Mouse (Mus musculus): Measurements from ENCODE around the gene Duoxa1. TPM values are rescaled to one million over a fixed set of nuclear protein-coding genes. Genes with fewer than 3 reads are reported as not detected.

The Duoxa1 gene
- polyA plus RNA-seq, 1 experiment, result 7.9 TPM

GRCm38 (mm10) chr2:122284091-122284490 is 29.4 kb downstream of the Duoxa1 start:
- no peak overlapping the region for H3K4me3 ChIP-seq (ENCODE audit: insufficient read depth, poor library complexity, severe bottlenecking)
- no peaks in the 10 kb centered on the region for H3K36me3 ChIP-seq (ENCODE audit: control insufficient read depth, insufficient read depth)
- no peaks in the 10 kb centered on the region for H3K79me3 ChIP-seq (ENCODE audit: low read depth)
- TF ChIP-seq CEBPB (IDR thresholded peaks at IDR 0.05; ENCODE audit: low read depth) (no peak), MYOD1 (IDR thresholded peaks at IDR 0.05; ENCODE audit: control insufficient read depth, insufficient read length, low read depth) (no peak), FOSL1 (IDR thresholded peaks at IDR 0.05; ENCODE audit: insufficient read depth, low read length, poor library complexity, severe bottlenecking) (no peak)
- H3ac ChIP-seq (ENCODE audit: control insufficient read depth, insufficient read length, low read depth), result no peak overlapping the region
- no peaks in the 10 kb centered on the region for H3K79me2 ChIP-seq (ENCODE audit: control insufficient read depth, insufficient read depth)
- H3K27me3 ChIP-seq (ENCODE audit: control insufficient read depth, insufficient read depth, insufficient read length), result no peaks in the 10 kb centered on the region

DNA sequence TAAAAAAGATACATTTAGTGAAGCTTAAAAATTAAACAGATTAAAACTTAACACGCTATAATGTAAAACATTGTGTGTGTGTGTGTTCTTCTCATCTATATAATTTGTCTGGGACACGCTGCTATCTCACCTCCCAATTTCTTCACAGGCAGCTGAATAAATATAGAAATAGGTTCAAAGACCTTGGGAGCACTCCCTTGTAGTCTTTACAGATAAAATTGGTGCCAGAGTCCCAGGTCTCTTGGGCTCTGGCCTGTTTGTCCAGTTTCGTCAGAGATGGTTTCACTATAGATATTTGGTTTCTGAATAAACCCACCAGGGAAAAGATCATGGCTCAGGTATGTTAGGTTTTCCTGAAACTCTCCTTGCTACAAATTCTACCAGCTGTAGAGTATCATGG is 34.8 kb downstream of the Duoxa1 start:
- no peak for TF ChIP-seq CTCF (IDR thresholded peaks at IDR 0.05; ENCODE audit: control insufficient read depth, insufficient read depth, insufficient read length)
- no peak for TF ChIP-seq FOSL1 (IDR thresholded peaks at IDR 0.05; ENCODE audit: insufficient read depth, low read length, poor library complexity, severe bottlenecking)
- TF ChIP-seq MYOG (IDR thresholded peaks at IDR 0.05; ENCODE audit: control insufficient read depth, extremely low read depth, insufficient read length), result no peak
- TF ChIP-seq MYOD1 (IDR thresholded peaks at IDR 0.05; ENCODE audit: control insufficient read depth, insufficient read length, low read depth), result no peak
- TF ChIP-seq USF1 (IDR thresholded peaks at IDR 0.05; ENCODE audit: low read depth), result no peak
- no peak for TF ChIP-seq MAX (IDR thresholded peaks at IDR 0.05)
- TF ChIP-seq CEBPB (IDR thresholded peaks at IDR 0.05; ENCODE audit: low read depth), result no peak
- Histone ChIP-seq H3K36me3 (ENCODE audit: control insufficient read depth, insufficient read depth) (no peaks in the 10 kb centered on the region), H3K4me3 (ENCODE audit: insufficient read depth, poor library complexity, severe bottlenecking) (no peak overlapping the region), H3K27me3 (ENCODE audit: control insufficient read depth, insufficient read depth, insufficient read length) (no peaks in the 10 kb centered on the region), H3K79me2 (ENCODE audit: control insufficient read depth, insufficient read depth) (no peaks in the 10 kb centered on the region), H3ac (ENCODE audit: control insufficient read depth, insufficient read length, low read depth) (no peak overlapping the region), H3K79me3 (ENCODE audit: low read depth) (no peaks in the 10 kb centered on the region)

- no peaks in the 10 kb centered on the region for H3K36me3 ChIP-seq (ENCODE audit: control insufficient read depth, insufficient read depth)
- no peaks in the 10 kb centered on the region for H3K27me3 ChIP-seq (ENCODE audit: control insufficient read depth, insufficient read depth, insufficient read length)
- no peak overlapping the region for H3K4me3 ChIP-seq (ENCODE audit: insufficient read depth, poor library complexity, severe bottlenecking)
- no peaks in the 10 kb centered on the region for H3K79me2 ChIP-seq (ENCODE audit: control insufficient read depth, insufficient read depth)
- H3K79me3 ChIP-seq (ENCODE audit: low read depth), result no peaks in the 10 kb centered on the region
- TF ChIP-seq MYOG (IDR thresholded peaks at IDR 0.05; ENCODE audit: control insufficient read depth, extremely low read depth, insufficient read length) (no peak), MYOD1 (IDR thresholded peaks at IDR 0.05; ENCODE audit: control insufficient read depth, insufficient read length, low read depth) (no peak), CEBPB (IDR thresholded peaks at IDR 0.05; ENCODE audit: low read depth) (no peak), FOSL1 (IDR thresholded peaks at IDR 0.05; ENCODE audit: insufficient read depth, low read length, poor library complexity, severe bottlenecking) (no peak), CTCF (IDR thresholded peaks at IDR 0.05; ENCODE audit: control insufficient read depth, insufficient read depth, insufficient read length) (no peak), USF1 (IDR thresholded peaks at IDR 0.05; ENCODE audit: low read depth) (no peak), MAX (IDR thresholded peaks at IDR 0.05) (no peak)
- no peak overlapping the region for H3ac ChIP-seq (ENCODE audit: control insufficient read depth, insufficient read length, low read depth)
These were observed 46.9 kb downstream of the Duoxa1 start for GRCm38 (mm10) chr2:122266407-122267193.

DNA sequence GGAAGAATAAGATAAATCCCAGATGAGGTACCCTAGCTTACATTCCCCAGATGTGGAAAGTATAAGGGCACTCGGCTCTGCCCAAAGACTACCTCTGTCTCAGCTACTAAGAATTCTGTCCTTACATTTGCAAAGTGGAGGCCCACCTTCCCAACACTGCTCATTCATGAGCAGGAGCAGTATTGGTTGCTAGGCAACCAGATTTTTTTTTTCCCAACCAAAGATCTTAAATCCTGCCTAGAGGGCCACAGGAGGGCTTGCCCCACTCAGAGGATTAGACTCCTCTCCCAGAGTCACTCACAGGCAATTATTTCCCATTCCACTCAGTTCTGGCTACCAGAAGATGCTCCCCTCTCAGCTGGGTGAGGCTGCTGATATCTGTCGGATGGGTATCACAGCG is 48.8 kb downstream of the Duoxa1 start:
- no peaks in the 10 kb centered on the region for H3K79me3 ChIP-seq (ENCODE audit: low read depth)
- TF ChIP-seq MAX (IDR thresholded peaks at IDR 0.05) (no peak), CEBPB (IDR thresholded peaks at IDR 0.05; ENCODE audit: low read depth) (no peak), FOSL1 (IDR thresholded peaks at IDR 0.05; ENCODE audit: insufficient read depth, low read length, poor library complexity, severe bottlenecking) (no peak), USF1 (IDR thresholded peaks at IDR 0.05; ENCODE audit: low read depth) (no peak), CTCF (IDR thresholded peaks at IDR 0.05; ENCODE audit: control insufficient read depth, insufficient read depth, insufficient read length) (no peak), MYOD1 (IDR thresholded peaks at IDR 0.05; ENCODE audit: control insufficient read depth, insufficient read length, low read depth) (no peak), MYOG (IDR thresholded peaks at IDR 0.05; ENCODE audit: control insufficient read depth, extremely low read depth, insufficient read length) (no peak)
- no peaks in the 10 kb centered on the region for H3K27me3 ChIP-seq (ENCODE audit: control insufficient read depth, insufficient read depth, insufficient read length)
- H3ac ChIP-seq (ENCODE audit: control insufficient read depth, insufficient read length, low read depth), result no peak overlapping the region
- no peaks in the 10 kb centered on the region for H3K79me2 ChIP-seq (ENCODE audit: control insufficient read depth, insufficient read depth)
- no peak overlapping the region for H3K4me3 ChIP-seq (ENCODE audit: insufficient read depth, poor library complexity, severe bottlenecking)
- no peaks in the 10 kb centered on the region for H3K36me3 ChIP-seq (ENCODE audit: control insufficient read depth, insufficient read depth)

DNA sequence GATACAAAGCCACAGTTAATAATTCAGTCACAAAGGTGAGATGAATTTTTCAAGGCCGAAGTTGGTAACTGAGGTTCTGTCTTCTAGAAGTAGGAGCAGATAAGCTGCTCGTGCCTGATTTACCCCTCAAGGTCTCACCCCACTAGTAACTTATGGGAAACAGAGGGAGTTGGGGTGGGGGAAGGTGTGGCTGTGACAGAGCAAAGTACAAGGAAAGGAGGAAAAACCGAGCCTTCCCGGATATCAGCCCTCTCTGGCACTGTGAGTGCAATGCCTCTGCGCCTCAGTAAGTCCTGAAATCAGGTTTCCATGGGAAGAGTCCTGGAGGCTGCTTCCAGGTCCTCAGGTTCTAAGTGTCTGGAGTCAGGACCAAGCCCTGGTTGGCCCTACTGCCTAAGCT is 52.8 kb downstream of the Duoxa1 start:
- no peak for TF ChIP-seq USF1 (IDR thresholded peaks at IDR 0.05; ENCODE audit: low read depth)

DNA sequence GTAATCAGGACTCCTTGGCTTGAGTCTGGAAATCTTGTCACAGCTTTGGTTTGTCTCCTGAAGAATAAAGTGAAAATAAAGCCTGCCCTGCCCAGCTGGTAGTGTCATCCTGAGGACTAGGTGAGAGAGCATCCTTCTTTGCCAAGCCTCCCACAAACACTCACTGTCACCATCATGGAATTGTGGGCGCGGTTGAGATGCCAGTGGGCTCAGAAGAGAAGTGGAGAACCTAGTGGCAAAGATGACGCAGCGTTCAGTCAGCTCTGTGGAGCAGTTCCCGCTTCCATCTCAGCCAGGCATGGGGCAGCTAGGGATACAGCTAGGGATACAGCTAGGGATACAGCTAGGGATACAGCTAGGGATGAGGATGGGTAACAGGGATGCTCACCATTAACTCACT is 57.5 kb downstream of the Duoxa1 start:
- Histone ChIP-seq H3K79me3 (ENCODE audit: low read depth) (no peaks in the 10 kb centered on the region), H3K4me3 (ENCODE audit: insufficient read depth, poor library complexity, severe bottlenecking) (no peak overlapping the region), H3K36me3 (ENCODE audit: control insufficient read depth, insufficient read depth) (no peaks in the 10 kb centered on the region), H3ac (ENCODE audit: control insufficient read depth, insufficient read length, low read depth) (no peak overlapping the region), H3K27me3 (ENCODE audit: control insufficient read depth, insufficient read depth, insufficient read length) (no peaks in the 10 kb centered on the region), H3K79me2 (ENCODE audit: control insufficient read depth, insufficient read depth) (no peaks in the 10 kb centered on the region)
- TF ChIP-seq FOSL1 (IDR thresholded peaks at IDR 0.05; ENCODE audit: insufficient read depth, low read length, poor library complexity, severe bottlenecking), result no peak
- no peak for TF ChIP-seq CTCF (IDR thresholded peaks at IDR 0.05; ENCODE audit: control insufficient read depth, insufficient read depth, insufficient read length)
- no peak for TF ChIP-seq MAX (IDR thresholded peaks at IDR 0.05)
- TF ChIP-seq CEBPB (IDR thresholded peaks at IDR 0.05; ENCODE audit: low read depth), result no peak
- no peak for TF ChIP-seq MYOD1 (IDR thresholded peaks at IDR 0.05; ENCODE audit: control insufficient read depth, insufficient read length, low read depth)
- no peak for TF ChIP-seq MYOG (IDR thresholded peaks at IDR 0.05; ENCODE audit: control insufficient read depth, extremely low read depth, insufficient read length)
- no peak for TF ChIP-seq USF1 (IDR thresholded peaks at IDR 0.05; ENCODE audit: low read depth)

More for the DNA sequence above, 52.8 kb downstream of the Duoxa1 start:
- Histone ChIP-seq H3K4me3 (ENCODE audit: insufficient read depth, poor library complexity, severe bottlenecking) (no peak overlapping the region), H3K79me3 (ENCODE audit: low read depth) (no peaks in the 10 kb centered on the region), H3K79me2 (ENCODE audit: control insufficient read depth, insufficient read depth) (no peaks in the 10 kb centered on the region), H3ac (ENCODE audit: control insufficient read depth, insufficient read length, low read depth) (no peak overlapping the region), H3K36me3 (ENCODE audit: control insufficient read depth, insufficient read depth) (no peaks in the 10 kb centered on the region), H3K27me3 (ENCODE audit: control insufficient read depth, insufficient read depth, insufficient read length) (no peaks in the 10 kb centered on the region)

Other genes starting within 250 kb of the Duoxa1 start
- 4.2 TPM for gene Spg11, start 195.3 kb downstream of the Duoxa1 start, polyA plus RNA-seq (2012; fragmentation: generic; extraction: Trizol)
- 215 TPM for gene B2m, start 166.0 kb downstream of the Duoxa1 start, polyA plus RNA-seq (2012; fragmentation: generic; extraction: Trizol)
- gene Trim69, start 153.0 kb downstream of the Duoxa1 start, polyA plus RNA-seq (2012; fragmentation: generic; extraction: Trizol), result 0.06 TPM
- not detected for gene Patl2, start 127.5 kb downstream of the Duoxa1 start, polyA plus RNA-seq (2012; fragmentation: generic; extraction: Trizol)
- gene Terb2, start 127.5 kb downstream of the Duoxa1 start, polyA plus RNA-seq (2012; fragmentation: generic; extraction: Trizol), result not detected
- 23.0 TPM for gene Sord, start 79.0 kb downstream of the Duoxa1 start, polyA plus RNA-seq (2012; fragmentation: generic; extraction: Trizol)
- gene Duox2, start 15.3 kb downstream of the Duoxa1 start, polyA plus RNA-seq (2012; fragmentation: generic; extraction: Trizol), result 0.20 TPM
- not detected for gene Duoxa2, start 14.8 kb downstream of the Duoxa1 start, polyA plus RNA-seq (2012; fragmentation: generic; extraction: Trizol)
- 0.14 TPM for gene Duox1, start 1.9 kb upstream of the Duoxa1 start, polyA plus RNA-seq (2012; fragmentation: generic; extraction: Trizol)
- 38.7 TPM for gene Shf, start 55.4 kb upstream of the Duoxa1 start, polyA plus RNA-seq (2012; fragmentation: generic; extraction: Trizol)
- 0.01 TPM for gene Slc28a2, start 112.7 kb upstream of the Duoxa1 start, polyA plus RNA-seq (2012; fragmentation: generic; extraction: Trizol)
- gene Gm14085, start 171.2 kb upstream of the Duoxa1 start, polyA plus RNA-seq (2012; fragmentation: generic; extraction: Trizol), result not detected

All from C2C12 (cell line).